Mouse (Mus musculus) forebrain, embryonic 11.5 days (tissue): ENCODE data around the gene Rnf169. TPM values are rescaled to one million over a fixed set of nuclear protein-coding genes. Genes with fewer than 3 reads are reported as not detected.
A peak's percentile ranks its signal among the peaks of the same experiment; 100 is the strongest.
"Not testable (repeated sequence)": the region's sequence is repeated elsewhere in the genome, so short reads cannot be mapped to it uniquely, and the experiment has no call there.

Experiments
- ATAC-seq: fragments of 200-750 bp; cut with Nextera tagmentation; replicated peaks from 2 replicates; pipeline ENCODE4 v1.8.0; 2017; ENCODE audit warnings: moderate TSS enrichment; ENCODE audit not compliant: low FRiP score
- DNase-seq: peaks from one replicate; pipeline ENCODE4 v3.0.0-alpha.2; 2017; ENCODE audit warnings: low spot score
- H3K27ac ChIP-seq: fragments of 300-500 bp; sonication (generic); 2 replicates; pipeline ENCODE4 v1.5.1; 2014; ENCODE audit warnings: low read depth, low read length
- H3K27me3 ChIP-seq: fragments of 300-500 bp; sonication (generic); 2 replicates; pipeline ENCODE4 v1.6.1; 2014; ENCODE audit warnings: mild to moderate bottlenecking, low read length, mixed read lengths; ENCODE audit not compliant: control insufficient read depth, insufficient read depth
- H3K36me3 ChIP-seq: fragments of 300-500 bp; sonication (generic); 2 replicates; pipeline ENCODE4 v1.6.1; 2014; ENCODE audit warnings: mild to moderate bottlenecking, low read length, moderate library complexity, mixed read lengths; ENCODE audit not compliant: control insufficient read depth, insufficient read depth
- H3K4me1 ChIP-seq: fragments of 300-500 bp; sonication (generic); replicated peaks from 2 replicates; pipeline ENCODE4 v1.6.1; 2014; ENCODE audit warnings: low read length, mixed read lengths; ENCODE audit not compliant: control insufficient read depth, insufficient read depth
- H3K4me2 ChIP-seq: fragments of 300-500 bp; sonication (generic); 2 replicates; pipeline ENCODE4 v1.6.1; 2014; ENCODE audit warnings: low read depth, mild to moderate bottlenecking, low read length, moderate library complexity, mixed read lengths; ENCODE audit not compliant: severe bottlenecking
- H3K4me3 ChIP-seq: fragments of 300-500 bp; sonication (generic); 2 replicates; pipeline ENCODE4 v1.5.1; 2014; ENCODE audit warnings: low read depth, low read length
- H3K9ac ChIP-seq: fragments of 300-500 bp; sonication (generic); 2 replicates; pipeline ENCODE4 v1.6.1; 2014; ENCODE audit warnings: low read length
- H3K9me3 ChIP-seq: fragments of 300-500 bp; sonication (generic); 2 replicates; pipeline ENCODE4 v1.6.1; 2016; ENCODE audit warnings: low read length, mixed read lengths; ENCODE audit not compliant: control insufficient read depth
- WGBS: fragments of 180-500 bp; shearing (Covaris S2); extraction: QIAGEN DNeasy Blood & Tissue Kit; methylation state at CpG from one replicate; pipeline ENCODE4 v1.1.7; 2014; 5-methylcytosine and 5-hydroxymethylcytosine counted together
- polyA plus RNA-seq: library from polyadenylated mRNA; unstranded; fragments of >200 nt; fragmentation: Nextera tagmentation; extraction: Ambion mirVana; gene quantifications from 2 replicates; pipeline ENCODE4 v1.2.1, GENCODE M21; 2014

Gene Rnf169
- polyA plus RNA-seq, 1 experiment from 2014 or later: 7.9 TPM

DNA sequence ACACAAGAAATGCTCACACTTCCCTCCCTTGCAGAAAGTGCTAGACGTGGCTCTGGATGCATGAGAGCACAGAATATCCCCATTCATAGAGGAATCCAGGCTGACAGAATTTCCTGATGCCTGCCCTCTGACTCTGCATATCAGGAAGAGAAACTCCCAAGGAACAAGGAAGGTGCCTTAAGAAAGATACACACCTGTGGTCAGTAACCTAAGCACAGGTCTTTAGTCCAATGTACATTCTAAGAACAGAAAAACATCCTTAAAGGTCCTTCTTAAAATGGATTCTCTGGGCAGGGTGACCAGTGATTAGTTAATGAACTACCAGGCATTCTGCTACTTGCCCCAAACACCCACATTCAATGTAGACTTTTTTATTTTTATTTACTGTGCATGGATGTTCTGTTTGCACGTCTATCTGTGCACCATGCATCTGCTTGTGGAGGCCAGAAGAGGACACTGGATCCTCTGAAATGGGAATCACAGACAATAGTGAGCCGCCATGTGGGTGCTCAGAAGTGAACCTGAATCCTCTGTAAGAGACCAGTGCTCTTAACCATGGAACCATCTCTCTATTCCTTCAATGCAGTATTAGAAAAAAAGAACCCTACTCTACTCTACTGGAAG lies 16.9 kb downstream of the Rnf169 start:
- H3K36me3 ChIP-seq: no peaks in the 10 kb centered on the region
- H3K4me1 ChIP-seq: peaks cover 14% of the 10 kb centered on the region
- H3K4me3 ChIP-seq: no peak overlapping the region
- no peak overlapping the region for H3K9ac ChIP-seq
- ATAC-seq: no peak
- H3K27me3 ChIP-seq: no peaks in the 10 kb centered on the region
- H3K9me3 ChIP-seq: no peaks in the 10 kb centered on the region
- no peak overlapping the region for H3K4me2 ChIP-seq
- H3K27ac ChIP-seq: no peak overlapping the region
- DNase-seq: peak; percentile 8
- WGBS: 81% methylated on average over 3 of the region's 3 CpGs

DNA sequence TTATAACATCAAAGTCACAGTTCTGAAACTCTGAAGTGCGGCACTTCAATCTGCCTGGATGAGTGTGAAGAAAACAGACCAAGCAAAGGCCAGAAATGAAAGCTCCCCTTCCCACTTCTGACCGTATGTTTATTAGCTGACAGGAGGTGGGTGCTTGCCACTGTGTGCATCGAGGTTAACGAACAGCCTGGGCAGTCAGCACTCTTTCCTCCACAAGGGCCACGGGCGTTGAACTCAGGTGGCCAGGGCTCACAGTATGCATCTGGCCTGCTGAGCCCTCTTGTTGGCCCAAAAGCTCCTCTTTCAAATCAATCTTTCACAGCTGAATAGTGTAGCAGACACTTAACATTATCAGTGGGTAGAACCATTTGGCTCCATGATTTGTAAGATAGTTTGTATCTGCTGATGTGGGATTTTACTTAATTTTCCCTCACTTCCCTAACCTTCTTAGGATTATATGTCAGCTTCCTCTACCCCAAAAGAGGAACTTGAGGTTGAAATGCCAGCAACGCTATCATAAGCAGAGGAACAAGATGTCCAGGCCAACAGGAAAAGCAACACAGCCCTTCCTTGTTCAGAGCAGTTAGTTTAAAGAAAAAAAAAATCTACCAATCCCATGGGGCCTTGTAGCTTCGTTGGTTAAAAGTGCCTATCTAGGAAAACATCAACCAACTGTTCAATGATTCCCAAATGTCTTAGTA lies 17.6 kb downstream of the Rnf169 start:
- H3K4me2 ChIP-seq: no peak overlapping the region
- H3K4me1 ChIP-seq: peaks cover 14% of the 10 kb centered on the region
- no peaks in the 10 kb centered on the region for H3K36me3 ChIP-seq
- H3K27ac ChIP-seq: no peak overlapping the region
- H3K4me3 ChIP-seq: no peak overlapping the region
- H3K9ac ChIP-seq: no peak overlapping the region
- no peak for ATAC-seq
- DNase-seq: no peak
- no peaks in the 10 kb centered on the region for H3K27me3 ChIP-seq
- WGBS: 79% methylated on average over 8 of the region's 8 CpGs
- no peaks in the 10 kb centered on the region for H3K9me3 ChIP-seq

GRCm38 (mm10) chr7:99961518-99961917 lies 18.7 kb downstream of the Rnf169 start:
- ATAC-seq (no peak), DNase-seq (no peak)
- WGBS: 93% methylated on average over 2 of the region's 2 CpGs
- Histone ChIP-seq H3K9ac (no peak overlapping the region), H3K27ac (no peak overlapping the region), H3K27me3 (no peaks in the 10 kb centered on the region), H3K4me2 (no peak overlapping the region), H3K4me1 (peaks cover 14% of the 10 kb centered on the region), H3K36me3 (no peaks in the 10 kb centered on the region), H3K9me3 (no peaks in the 10 kb centered on the region), H3K4me3 (no peak overlapping the region)

DNA sequence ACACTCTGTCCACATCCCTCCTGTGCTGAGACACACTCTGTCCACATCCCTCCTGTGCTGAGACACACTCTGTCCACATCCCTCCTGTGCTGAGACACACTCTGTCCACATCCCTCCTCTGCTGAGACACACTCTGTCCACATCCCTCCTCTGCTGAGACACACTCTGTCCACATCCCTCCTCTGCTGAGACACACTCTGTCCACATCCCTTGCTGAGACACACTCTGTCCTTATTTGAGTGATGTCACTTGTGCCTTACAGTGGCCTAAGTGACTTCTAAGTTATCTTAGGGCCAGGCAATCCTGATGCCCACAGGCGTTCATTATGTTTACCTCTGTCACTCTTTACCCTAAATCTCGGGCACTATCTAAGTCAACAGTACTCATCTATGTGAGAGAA lies 19.7 kb downstream of the Rnf169 start:
- WGBS: 87% methylated on average over 2 of the region's 2 CpGs

DNA sequence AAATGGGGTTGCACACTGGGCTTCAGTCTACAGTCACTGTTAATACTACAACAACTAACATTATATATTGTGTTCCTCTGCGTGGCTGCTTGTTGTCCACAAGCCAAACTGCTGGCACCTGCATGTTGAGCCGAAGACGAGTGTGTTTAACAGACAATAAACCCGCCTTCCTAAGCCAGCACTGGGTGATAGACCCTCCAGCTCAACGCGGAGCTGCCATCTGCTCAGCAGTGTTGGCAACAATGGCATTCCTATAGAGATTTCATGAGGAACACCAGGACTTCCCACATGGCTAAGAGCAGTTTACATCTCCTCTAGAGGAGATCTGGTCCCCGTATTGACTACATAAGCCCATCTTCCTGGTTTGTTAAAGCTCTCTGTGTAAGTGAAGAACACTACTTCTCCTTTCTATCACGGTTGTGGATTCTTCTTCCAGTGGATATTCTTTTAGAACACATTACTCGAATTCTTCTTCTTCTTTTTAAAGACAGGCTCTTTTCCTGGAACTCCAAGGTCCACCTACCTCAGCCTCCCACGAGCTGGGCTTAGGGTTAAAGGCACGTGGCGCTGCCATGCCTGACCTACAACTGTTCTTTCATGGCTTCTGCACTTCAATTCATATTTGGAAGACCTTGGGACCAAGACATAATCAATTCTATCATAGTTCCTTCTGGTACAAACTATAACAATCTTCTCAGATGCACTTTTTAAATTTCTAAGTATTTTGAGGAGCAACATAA lies 22.9 kb downstream of the Rnf169 start:
- DNase-seq (peak; percentile 33), ATAC-seq (no peak)
- no peak overlapping the region for H3K27ac ChIP-seq
- no peaks in the 10 kb centered on the region for H3K4me1 ChIP-seq
- H3K36me3 ChIP-seq: no peaks in the 10 kb centered on the region
- H3K9me3 ChIP-seq: no peaks in the 10 kb centered on the region
- H3K27me3 ChIP-seq: no peaks in the 10 kb centered on the region
- no peak overlapping the region for H3K4me2 ChIP-seq
- 89% methylated on average over 12 of the region's 12 CpGs for WGBS
- H3K9ac ChIP-seq: no peak overlapping the region
- H3K4me3 ChIP-seq: no peak overlapping the region

More for the DNA sequence above, 19.7 kb downstream of the Rnf169 start:
- H3K4me1 ChIP-seq, H3K27ac ChIP-seq, H3K27me3 ChIP-seq, ATAC-seq, H3K4me3 ChIP-seq, H3K9me3 ChIP-seq, H3K9ac ChIP-seq, DNase-seq, H3K36me3 ChIP-seq, H3K4me2 ChIP-seq: not testable (repeated sequence)

GRCm38 (mm10) chr7:99956095-99956494 lies 24.2 kb downstream of the Rnf169 start:
- DNase-seq: no peak
- Histone ChIP-seq H3K9ac (no peak overlapping the region), H3K4me3 (no peak overlapping the region), H3K27me3 (no peaks in the 10 kb centered on the region), H3K4me2 (no peak overlapping the region), H3K4me1 (no peaks in the 10 kb centered on the region), H3K36me3 (no peaks in the 10 kb centered on the region), H3K27ac (no peak overlapping the region), H3K9me3 (no peaks in the 10 kb centered on the region)
- 98% methylated on average over 7 of the region's 7 CpGs for WGBS
- ATAC-seq: no peak

DNA sequence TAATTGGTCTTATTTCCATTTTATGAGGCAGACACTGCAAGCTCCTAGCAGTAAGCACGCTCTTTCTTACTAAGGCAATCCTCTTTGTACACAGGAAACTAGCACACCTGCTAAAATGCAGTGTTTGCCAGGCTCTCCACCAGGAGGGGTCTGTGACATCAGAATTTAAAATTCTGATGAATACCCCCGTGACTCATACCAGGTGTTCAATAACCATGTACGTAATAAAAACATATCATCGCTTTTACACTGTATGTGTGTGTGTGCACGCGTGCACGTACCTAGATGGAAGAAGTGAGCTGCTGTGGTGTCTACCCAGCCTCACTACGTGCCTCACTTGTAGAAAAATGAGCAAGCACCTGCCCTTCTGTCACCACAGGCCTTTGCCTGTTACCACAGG lies 26.0 kb downstream of the Rnf169 start:
- no peaks in the 10 kb centered on the region for H3K9me3 ChIP-seq
- H3K27ac ChIP-seq: no peak overlapping the region
- H3K27me3 ChIP-seq: no peaks in the 10 kb centered on the region
- no peak overlapping the region for H3K4me3 ChIP-seq
- no peak overlapping the region for H3K4me2 ChIP-seq
- no peak for ATAC-seq
- 95% methylated on average over 8 of the region's 8 CpGs for WGBS
- no peak overlapping the region for H3K9ac ChIP-seq
- DNase-seq: peak; percentile 41
- no peaks in the 10 kb centered on the region for H3K4me1 ChIP-seq
- H3K36me3 ChIP-seq: no peaks in the 10 kb centered on the region

DNA sequence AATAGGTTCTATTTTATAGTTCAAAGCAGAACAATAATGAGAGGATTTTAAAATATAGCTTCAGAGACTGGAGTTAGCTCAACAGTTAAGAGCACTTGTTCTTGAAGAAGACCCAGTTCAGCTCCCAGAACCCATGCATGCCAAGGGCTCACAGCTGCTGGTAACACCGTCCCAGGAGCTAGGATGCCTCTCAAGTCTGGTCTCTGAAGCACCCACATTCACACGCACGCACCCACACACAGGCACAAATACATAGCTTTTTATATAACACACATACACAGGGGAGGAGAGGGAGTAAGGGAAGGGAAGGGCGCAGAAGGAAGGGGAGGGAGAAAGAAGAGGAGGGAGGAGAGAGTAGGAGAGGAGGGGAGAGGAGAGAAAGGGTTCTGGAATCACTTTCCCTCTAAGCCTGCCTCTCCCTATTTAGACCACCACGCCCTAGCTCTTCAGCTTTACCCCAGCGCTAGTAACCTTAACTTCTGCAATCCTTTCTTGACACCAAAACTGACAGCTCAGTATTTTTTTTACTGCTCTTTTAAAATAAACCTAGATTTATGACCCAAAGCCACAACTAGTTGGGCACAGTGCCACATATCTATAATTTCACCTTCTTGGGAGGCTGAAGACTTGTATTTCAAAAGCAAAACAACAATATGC lies 26.7 kb downstream of the Rnf169 start:
- DNase-seq: peak; percentile 11
- no peak overlapping the region for H3K4me3 ChIP-seq
- no peak overlapping the region for H3K4me2 ChIP-seq
- no peaks in the 10 kb centered on the region for H3K27me3 ChIP-seq
- 93% methylated on average over 6 of the region's 6 CpGs for WGBS
- no peaks in the 10 kb centered on the region for H3K36me3 ChIP-seq
- no peak overlapping the region for H3K9ac ChIP-seq
- no peaks in the 10 kb centered on the region for H3K4me1 ChIP-seq
- no peaks in the 10 kb centered on the region for H3K9me3 ChIP-seq
- H3K27ac ChIP-seq: no peak overlapping the region
- ATAC-seq: no peak
